Mouse (Mus musculus) liver, adult 2 months (tissue): Measurements from ENCODE around the gene Wnt8b.

Experiments
- CTCF ChIP-seq: fragments of 200-500 bp; IDR thresholded peaks from 2 replicates; pipeline ENCODE4 v1.5.1; 2011; ENCODE audit warnings: low read depth, low read length, control low read depth
- POLR2A ChIP-seq: fragments of 200-500 bp; IDR thresholded peaks from 2 replicates; pipeline ENCODE4 v1.6.1; 2011; ENCODE audit warnings: low read length, control low read depth; ENCODE audit not compliant: insufficient read depth; ENCODE audit errors: extremely low read depth

GRCm38 (mm10) chr19:44512601-44513000 is 19.3 kb downstream of the Wnt8b start:
- TF ChIP-seq CTCF (no peak), POLR2A (no peak)
